ENCODE assay signal across 12 mouse cellular contexts in genomic region chr17:49031790-49032189, GRCm38 (mm10).
DNase-seq lines count a peak whose midpoint lies in the region; ATAC-seq and TF ChIP-seq lines count a peak whose summit lies in the region.
"Had no signal": no experiment of that assay in that cellular context is flagged by ENCODE, and none has a peak within 500 bp of the region (broad histone marks: within the 10 kb centered on the region; RNA-seq: fewer than 3 reads in every experiment).

No protein-coding gene starts in this region.

- H3K4me2 ChIP-seq in lung, embryonic 14.5 days, result no peak overlapping the region

- no peaks in the 10 kb centered on the region for H3K27me3 ChIP-seq in lung, embryonic 14.5 days (ENCODE audit: insufficient read depth, low read length)

- H3K9ac ChIP-seq in lung, embryonic 14.5 days, result no peak overlapping the region

- no peaks in the 10 kb centered on the region for H3K4me1 ChIP-seq in lung, embryonic 14.5 days (ENCODE audit: insufficient read depth)

- H3K27ac ChIP-seq in lung, embryonic 14.5 days (ENCODE audit: low read depth), result no peak overlapping the region
- H3K27ac ChIP-seq: macrophage had no signal

- no peak for ATAC-seq in lung, embryonic 14.5 days (ENCODE audit: insufficient read depth)
- ATAC-seq: intestine, postnatal 0 days had no signal

- DNase-seq in cerebellum, postnatal 10 days, result peak; percentile 66 to 83
- no peak for DNase-seq in cerebellum, adult 18-20 months
- DNase-seq in right cerebral cortex, adult 18-20 months, result peak; percentile 26
- DNase-seq in right cerebral cortex, postnatal 36 days (ENCODE audit: low spot score in 2 of 2), result no peak
- DNase-seq in lung, embryonic 14.5 days, result peak; percentile 66
- peak; percentile 33 for DNase-seq in testis, postnatal 14 days (ENCODE audit: low spot score)
- no peak for DNase-seq in yolk sac, embryonic 10.5 days (ENCODE audit: low spot score)
- no peak for DNase-seq in spleen, postnatal 36 days (ENCODE audit: low spot score in 2 of 2)
- DNase-seq: cerebellum, adult 9-10 months; thymus, postnatal 4 days had no signal

- no peak overlapping the region for H3K4me3 ChIP-seq in lung, embryonic 14.5 days (ENCODE audit: low read depth, low read length)

- no peaks in the 10 kb centered on the region for H3K36me3 ChIP-seq in lung, embryonic 14.5 days (ENCODE audit: insufficient read depth)

- 41% methylated on average over 8 of the region's 8 CpGs for WGBS in lung, embryonic 14.5 days

- no peaks in the 10 kb centered on the region for H3K9me3 ChIP-seq in lung, embryonic 14.5 days (ENCODE audit: low read depth, low read length)

- TF ChIP-seq CTCF in lung, embryonic 14.5 days (IDR thresholded peaks at IDR 0.05; ENCODE audit: low read depth), result no peak

Comparison
In these comparisons a context has a peak if more than half of its experiments do, and no peak if none do; other contexts are left out.
1. DNase-seq: peak in cerebellum, postnatal 10 days (2 of 2), right cerebral cortex, adult 18-20 months (single experiment), lung, embryonic 14.5 days (single experiment) and testis, postnatal 14 days (single experiment); none in cerebellum, adult 18-20 months (0 of 2), right cerebral cortex, postnatal 36 days (0 of 2), yolk sac, embryonic 10.5 days (single experiment) and spleen, postnatal 36 days (0 of 2).